Mouse (Mus musculus) ovary, adult 18-20 months (tissue): ENCODE results near the gene Kbtbd6.
A peak's percentile ranks its signal among the peaks of the same experiment; 100 is the strongest.
"Not testable (repeated sequence)": the region's sequence is repeated elsewhere in the genome, so short reads cannot be mapped to it uniquely, and the experiment has no call there.

ENCODE experiments used
- DNase-seq: peaks from one replicate; pipeline ENCODE4 v3.0.0; 2022; ENCODE audit warnings: low spot score, mixed read lengths

The Kbtbd6 gene

GRCm38 (mm10) chr14:79451681-79452590 is at the start of gene Kbtbd6:
TSS of gene Kbtbd6 (plus strand) at chr14:79451835.
- DNase-seq, result peak; percentile 76

GRCm38 (mm10) chr14:79407641-79408040 is 44.0 kb upstream of the Kbtbd6 start:
- no peak for DNase-seq

GRCm38 (mm10) chr14:79409278-79409830 is 42.3 kb upstream of the Kbtbd6 start:
- DNase-seq, result no peak

GRCm38 (mm10) chr14:79410662-79411061 is 41.0 kb upstream of the Kbtbd6 start:
- DNase-seq, result no peak

- DNase-seq, result no peak
Measured at GRCm38 (mm10) chr14:79413121-79413520, 38.5 kb upstream of the Kbtbd6 start.

GRCm38 (mm10) chr14:79420083-79420685 is 31.5 kb upstream of the Kbtbd6 start:
- DNase-seq, result no peak

GRCm38 (mm10) chr14:79425979-79426729 is 25.5 kb upstream of the Kbtbd6 start, which contains the start of gene Kbtbd7:
TSS of gene Kbtbd7 (plus strand) at chr14:79426511.
- DNase-seq, result peak; percentile 96

GRCm38 (mm10) chr14:79426730-79427365 is 24.8 kb upstream of the Kbtbd6 start:
- DNase-seq, result not testable (repeated sequence)

- DNase-seq, result no peak
Measured at GRCm38 (mm10) chr14:79434068-79434467, 17.6 kb upstream of the Kbtbd6 start.

GRCm38 (mm10) chr14:79440655-79441054 is 11.0 kb upstream of the Kbtbd6 start:
- no peak for DNase-seq

- no peak for DNase-seq
Measured at GRCm38 (mm10) chr14:79441441-79441840, 10.2 kb upstream of the Kbtbd6 start.

- DNase-seq, result no peak
Measured at GRCm38 (mm10) chr14:79444601-79445000, 7.0 kb upstream of the Kbtbd6 start.

GRCm38 (mm10) chr14:79445055-79445620 is 6.5 kb upstream of the Kbtbd6 start:
- no peak for DNase-seq

- DNase-seq, result not testable (repeated sequence)
Measured at GRCm38 (mm10) chr14:79452591-79452934, 928 bp downstream of the Kbtbd6 start.

- no peak for DNase-seq
Measured at GRCm38 (mm10) chr14:79460401-79460800, 8.8 kb downstream of the Kbtbd6 start.

- DNase-seq, result no peak
Measured at GRCm38 (mm10) chr14:79460988-79461387, 9.4 kb downstream of the Kbtbd6 start.

- no peak for DNase-seq
Measured at GRCm38 (mm10) chr14:79465623-79466022, 14.0 kb downstream of the Kbtbd6 start.

GRCm38 (mm10) chr14:79467621-79468020 is 16.0 kb downstream of the Kbtbd6 start:
- DNase-seq, result no peak

- no peak for DNase-seq
Measured at GRCm38 (mm10) chr14:79473384-79473783, 21.7 kb downstream of the Kbtbd6 start.

- peak; percentile 93 for DNase-seq
Measured at GRCm38 (mm10) chr14:79480624-79481338, 29.1 kb downstream of the Kbtbd6 start, which contains the start of gene Elf1. TSS of gene Elf1 (plus strand) at chr14:79481194.
